ENCODE assay signal across 19 mouse cellular contexts in genomic region chrX:12084698-12085097, GRCm38 (mm10).
DNase-seq lines count a peak whose midpoint lies in the region; ATAC-seq and TF ChIP-seq lines count a peak whose summit lies in the region.
"Had no signal": no experiment of that assay in that cellular context is flagged by ENCODE, and none has a peak within 500 bp of the region (broad histone marks: within the 10 kb centered on the region; RNA-seq: fewer than 3 reads in every experiment).

No protein-coding gene starts in this region.

- H3K4me2 ChIP-seq in forebrain, embryonic 11.5 days (ENCODE audit: low read depth, low read length, severe bottlenecking), result no peak overlapping the region
- H3K4me2 ChIP-seq: embryonic facial prominence, embryonic 13.5 days; forebrain, embryonic 13.5 days; heart, embryonic 12.5 days; hindbrain, embryonic 15.5 days had no signal

- no peaks in the 10 kb centered on the region for H3K9me3 ChIP-seq in G1E (replicated peaks)
- H3K9me3 ChIP-seq in forebrain, embryonic 11.5 days (ENCODE audit: control insufficient read depth, low read length), result no peaks in the 10 kb centered on the region
- H3K9me3 ChIP-seq: embryonic facial prominence, embryonic 13.5 days; forebrain, embryonic 13.5 days; hindbrain, embryonic 10.5 days; hindbrain, embryonic 15.5 days had no signal

- H3K27ac ChIP-seq in forebrain, embryonic 11.5 days (ENCODE audit: low read depth, low read length), result no peak overlapping the region
- H3K27ac ChIP-seq: embryonic facial prominence, embryonic 13.5 days; forebrain, embryonic 13.5 days; hindbrain, embryonic 10.5 days; hindbrain, embryonic 15.5 days had no signal

- DNase-seq in cerebellum, adult 9-10 months, result peak; percentile 53
- DNase-seq in cerebellum, adult 11 months, result no peak
- DNase-seq in G1E (ENCODE audit: low spot score), result no peak
- DNase-seq in brain, adult 2 months (ENCODE audit: low read depth, low spot score), result peak; percentile 61
- DNase-seq in cerebellum, postnatal 36 days, result peak; percentile 35 to 46
- no peak for DNase-seq in forebrain, embryonic 11.5 days (ENCODE audit: low spot score)
- DNase-seq: adrenal gland, postnatal 14 days; B cell, adult 2 months; forebrain, postnatal 0 days; gastrocnemius, postnatal 14 days; kidney, adult 11 months; kidney, adult 9 months had no signal

- peaks cover 42% of the 10 kb centered on the region for H3K4me1 ChIP-seq in G1E (ENCODE audit: insufficient read depth, low read depth, low read length)
- peaks cover 23% of the 10 kb centered on the region; the same call in 1 of the 2 replicates for H3K4me1 ChIP-seq in forebrain, embryonic 11.5 days (replicated peaks; ENCODE audit: control insufficient read depth, insufficient read depth, low read length)

- TF ChIP-seq CTCF in G1E (IDR thresholded peaks at IDR 0.05; ENCODE audit: low read depth, low read length), result no peak

- H3K27me3 ChIP-seq in G1E (ENCODE audit: insufficient read depth, low read length), result no peaks in the 10 kb centered on the region
- peaks cover 78% of the 10 kb centered on the region for H3K27me3 ChIP-seq in forebrain, embryonic 11.5 days (ENCODE audit: control insufficient read depth, insufficient read depth, low read length)

- ATAC-seq in G1E (ENCODE audit: extremely low read depth, insufficient number of reproducible peaks, low FRiP score, poor library complexity, severe bottlenecking), result no peak
- ATAC-seq in forebrain, embryonic 11.5 days (replicated peaks; ENCODE audit: low FRiP score), result no peak
- no peak for ATAC-seq in granulocyte monocyte progenitor cell, adult 5-6 weeks (replicated peaks; ENCODE audit: poor library complexity, severe bottlenecking)
- ATAC-seq: CD4-positive, CD25-positive, alpha-beta regulatory T cell, adult 4 months; forebrain, embryonic 13.5 days; forebrain, postnatal 0 days had no signal

- peak overlapping the region; percentile 61; the same call in 1 of the 2 replicates for H3K4me3 ChIP-seq in G1E (ENCODE audit: low read depth, low read length)
- H3K4me3 ChIP-seq in forebrain, embryonic 11.5 days (ENCODE audit: low read depth, low read length), result no peak overlapping the region
- H3K4me3 ChIP-seq: embryonic facial prominence, embryonic 13.5 days; forebrain, embryonic 13.5 days; heart, embryonic 12.5 days; hindbrain, embryonic 10.5 days; hindbrain, embryonic 15.5 days had no signal

- no peak overlapping the region for H3K9ac ChIP-seq in forebrain, embryonic 11.5 days (ENCODE audit: low read length)
- H3K9ac ChIP-seq: embryonic facial prominence, embryonic 13.5 days; forebrain, embryonic 13.5 days; forebrain, postnatal 0 days; hindbrain, embryonic 15.5 days had no signal

- 26% methylated on average over 4 of the region's 4 CpGs for WGBS in forebrain, embryonic 11.5 days

- no peaks in the 10 kb centered on the region for H3K36me3 ChIP-seq in G1E (replicated peaks)
- H3K36me3 ChIP-seq in forebrain, embryonic 11.5 days (ENCODE audit: control insufficient read depth, insufficient read depth, low read length), result no peaks in the 10 kb centered on the region
- H3K36me3 ChIP-seq: embryonic facial prominence, embryonic 13.5 days; heart, embryonic 12.5 days; hindbrain, embryonic 10.5 days; hindbrain, embryonic 15.5 days had no signal

Comparison
In these comparisons a context has a peak if more than half of its experiments do, and no peak if none do; other contexts are left out.
1. DNase-seq: peak in cerebellum, adult 9-10 months (single experiment), brain, adult 2 months (single experiment) and cerebellum, postnatal 36 days (2 of 2); none in cerebellum, adult 11 months (single experiment), G1E (single experiment) and forebrain, embryonic 11.5 days (single experiment).